Mouse (Mus musculus) thymus, adult 2 months (tissue): Measurements from ENCODE around the gene Anapc5.

Source experiments
- CTCF ChIP-seq: fragments of 200-500 bp; IDR thresholded peaks from 2 replicates; pipeline ENCODE4 v1.5.1; 2012; ENCODE audit warnings: mild to moderate bottlenecking, control low read depth, low read length, moderate library complexity, borderline replicate concordance; ENCODE audit not compliant: control insufficient read depth, poor library complexity, insufficient read depth; ENCODE audit errors: extremely low read depth
- POLR2A ChIP-seq: fragments of 200-500 bp; IDR thresholded peaks from 2 replicates; pipeline ENCODE4 v1.6.1; 2012; ENCODE audit warnings: mild to moderate bottlenecking, low read length, control low read depth, moderate library complexity; ENCODE audit not compliant: control insufficient read depth, poor library complexity, insufficient read depth; ENCODE audit errors: extremely low read depth

DNA sequence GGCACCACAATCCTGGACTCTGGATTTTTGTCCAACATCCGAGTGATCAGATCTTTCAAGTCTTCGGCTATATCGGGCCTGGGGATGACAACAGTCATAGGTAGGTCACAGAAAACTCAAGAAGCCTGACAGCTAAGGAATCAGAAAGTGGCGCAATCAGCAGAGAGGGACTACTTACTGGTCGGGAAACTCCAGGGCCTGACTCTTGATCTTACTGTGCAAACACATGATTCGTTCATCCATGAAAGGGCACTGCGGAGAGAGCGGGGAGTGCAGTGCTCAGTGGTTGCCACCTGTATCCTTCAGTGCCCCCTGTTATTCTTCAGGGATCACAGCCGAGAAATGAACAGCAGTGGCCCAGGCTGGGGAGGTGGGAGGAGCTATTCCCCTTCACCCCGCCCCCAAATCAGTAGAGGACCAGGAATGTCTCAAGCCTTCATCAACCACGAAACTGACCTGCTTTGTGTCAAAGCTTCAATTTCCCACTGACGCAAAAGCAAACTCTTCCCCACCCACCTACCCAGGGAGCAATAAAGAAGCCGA, 77.2 kb downstream of the Anapc5 start:
- TF ChIP-seq CTCF (no peak), POLR2A (no peak)
